Comparison of ENCODE assay signal across 25 mouse cellular contexts in the genomic region with DNA sequence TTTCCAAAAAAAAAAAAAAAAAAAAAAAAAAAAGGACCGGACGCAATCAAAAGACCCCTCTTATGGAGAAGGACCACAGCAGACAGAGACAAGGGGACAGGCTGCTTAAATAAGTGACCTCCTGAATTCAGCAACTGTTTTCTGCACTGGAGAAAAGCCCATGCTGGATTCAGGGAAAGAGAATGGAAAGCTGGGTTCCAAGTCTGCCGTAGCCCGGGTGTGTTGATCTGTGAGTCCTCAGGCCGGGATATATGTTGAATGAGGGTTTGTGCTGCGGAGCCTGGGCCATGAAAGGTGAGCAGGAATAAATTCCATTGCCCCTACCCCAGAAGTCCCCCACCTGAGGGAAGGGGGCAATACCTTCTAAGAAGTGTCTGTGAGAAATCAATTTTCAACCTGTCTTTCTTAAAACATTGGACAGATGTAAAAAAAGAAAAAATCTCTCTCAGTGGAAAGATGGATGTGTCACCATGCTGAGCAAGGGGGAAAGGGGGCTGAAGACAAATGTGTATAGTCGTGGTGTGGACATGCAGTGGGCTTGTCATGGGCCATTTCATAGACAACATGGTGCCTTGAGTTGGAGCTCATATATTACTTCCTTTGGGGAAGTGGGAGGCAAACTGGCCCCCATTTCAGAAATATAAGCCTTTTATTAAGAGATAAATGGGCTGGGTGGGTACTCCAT. TPM values are rescaled to one million over a fixed set of nuclear protein-coding genes. Genes with fewer than 3 reads are reported as not detected.
DNase-seq lines count a peak whose midpoint lies in the region; ATAC-seq and TF ChIP-seq lines count a peak whose summit lies in the region.
"Had no signal": no experiment of that assay in that cellular context is flagged by ENCODE, and none has a peak within 500 bp of the region (broad histone marks: within the 10 kb centered on the region; RNA-seq: fewer than 3 reads in every experiment).

No protein-coding gene starts in this region.

- WGBS in forebrain, embryonic 12.5 days = 14% methylated on average over 7 of the region's 7 CpGs
- WGBS in forebrain, embryonic 15.5 days = 21% methylated on average over 7 of the region's 7 CpGs
- 29% methylated on average over 7 of the region's 7 CpGs for WGBS in heart, embryonic 12.5 days
- 56% methylated on average over 7 of the region's 7 CpGs for WGBS in liver, postnatal 0 days (ENCODE audit: insufficient replicate concordance)
- WGBS in limb, embryonic 10.5 days = 49% methylated on average over 7 of the region's 7 CpGs
- 66% methylated on average over 7 of the region's 7 CpGs for WGBS in intestine, postnatal 0 days

- H3K4me2 ChIP-seq in forebrain, embryonic 12.5 days = no peak overlapping the region
- H3K4me2 ChIP-seq in forebrain, embryonic 15.5 days (replicated peaks) = no peak overlapping the region
- peak overlapping the region; percentile 37 for H3K4me2 ChIP-seq in heart, embryonic 12.5 days
- peak overlapping the region; percentile 48; the same call in 1 of the 2 replicates for H3K4me2 ChIP-seq in liver, postnatal 0 days (ENCODE audit: low read depth, low read length)
- H3K4me2 ChIP-seq in intestine, postnatal 0 days (replicated peaks; ENCODE audit: low read depth) = no peak overlapping the region
- H3K4me2 ChIP-seq: forebrain, embryonic 13.5 days; limb, embryonic 15.5 days; liver, embryonic 15.5 days had no signal

- DNase-seq in heart, postnatal 4 days = no peak
- DNase-seq in liver, postnatal 0 days = no peak
- DNase-seq in liver = no peak
- no peak for DNase-seq in limb, embryonic 10.5 days (ENCODE audit: low spot score)
- DNase-seq: cerebellum, adult 8-10 months; gastrocnemius, postnatal 10 days; kidney, adult 18-20 months; layer of hippocampus, adult 9-11 months; lung, postnatal 4 days; right cerebral cortex, postnatal 14 days; thymus, adult 2 months; thymus, postnatal 4 days had no signal

- 0 out of 2 replicates have a peak, but pooled peaks have one; percentile 11 for ATAC-seq in forebrain, embryonic 12.5 days (ENCODE audit: low FRiP score)
- ATAC-seq in forebrain, embryonic 15.5 days (replicated peaks) = no peak
- ATAC-seq in heart, embryonic 12.5 days (ENCODE audit: insufficient number of reproducible peaks, low FRiP score) = no peak
- ATAC-seq in liver, postnatal 0 days = no peak
- ATAC-seq in intestine, postnatal 0 days = no peak
- ATAC-seq: forebrain, embryonic 13.5 days had no signal

- H3K27ac ChIP-seq in forebrain, embryonic 12.5 days = no peak overlapping the region
- H3K27ac ChIP-seq in forebrain, embryonic 15.5 days (replicated peaks) = no peak overlapping the region
- peak overlapping the region; percentile 43; the same call in 1 of the 2 replicates for H3K27ac ChIP-seq in heart, embryonic 12.5 days (ENCODE audit: poor library complexity, severe bottlenecking)
- no peak overlapping the region for H3K27ac ChIP-seq in liver, postnatal 0 days (ENCODE audit: low read depth)
- H3K27ac ChIP-seq in limb, embryonic 10.5 days = peak overlapping the region; percentile 39; the same call in 1 of the 2 replicates
- no peak overlapping the region for H3K27ac ChIP-seq in intestine, postnatal 0 days (ENCODE audit: low read depth, low read length)
- H3K27ac ChIP-seq: forebrain, embryonic 13.5 days; limb, embryonic 15.5 days; liver, embryonic 15.5 days; stomach, postnatal 0 days had no signal

- no peaks in the 10 kb centered on the region for H3K9me3 ChIP-seq in forebrain, embryonic 12.5 days
- H3K9me3 ChIP-seq in forebrain, embryonic 15.5 days = no peaks in the 10 kb centered on the region
- no peaks in the 10 kb centered on the region for H3K9me3 ChIP-seq in heart, embryonic 12.5 days (replicated peaks)
- H3K9me3 ChIP-seq in liver, postnatal 0 days (ENCODE audit: low read length) = no peaks in the 10 kb centered on the region
- no peaks in the 10 kb centered on the region for H3K9me3 ChIP-seq in limb, embryonic 10.5 days (replicated peaks)
- no peaks in the 10 kb centered on the region for H3K9me3 ChIP-seq in intestine, postnatal 0 days (ENCODE audit: control insufficient read depth)
- H3K9me3 ChIP-seq: forebrain, embryonic 13.5 days; limb, embryonic 15.5 days; liver, embryonic 15.5 days had no signal

- no peak for TF ChIP-seq CTCF in liver, postnatal 0 days (IDR thresholded peaks at IDR 0.05; ENCODE audit: low read depth)
- TF ChIP-seq CTCF in intestine, postnatal 0 days (IDR thresholded peaks at IDR 0.05; ENCODE audit: low read depth) = no peak

- peaks cover 26% of the 10 kb centered on the region for H3K4me1 ChIP-seq in forebrain, embryonic 12.5 days
- H3K4me1 ChIP-seq in forebrain, embryonic 15.5 days = peaks cover 6% of the 10 kb centered on the region
- peaks cover 17% of the 10 kb centered on the region for H3K4me1 ChIP-seq in heart, embryonic 12.5 days (replicated peaks)
- H3K4me1 ChIP-seq in liver, postnatal 0 days (ENCODE audit: insufficient read depth) = peaks cover 16% of the 10 kb centered on the region
- peaks cover 36% of the 10 kb centered on the region for H3K4me1 ChIP-seq in limb, embryonic 10.5 days
- H3K4me1 ChIP-seq in intestine, postnatal 0 days (replicated peaks; ENCODE audit: control insufficient read depth, insufficient read depth, low read length) = no peaks in the 10 kb centered on the region

- no peak overlapping the region for H3K9ac ChIP-seq in forebrain, embryonic 12.5 days
- H3K9ac ChIP-seq in forebrain, embryonic 15.5 days (replicated peaks) = no peak overlapping the region
- no peak overlapping the region for H3K9ac ChIP-seq in heart, embryonic 12.5 days
- no peak overlapping the region for H3K9ac ChIP-seq in liver, postnatal 0 days (replicated peaks)
- H3K9ac ChIP-seq in intestine, postnatal 0 days (ENCODE audit: low read depth, low read length) = no peak overlapping the region
- H3K9ac ChIP-seq: forebrain, embryonic 13.5 days; limb, embryonic 15.5 days; liver, embryonic 15.5 days had no signal

- no peaks in the 10 kb centered on the region for H3K27me3 ChIP-seq in forebrain, embryonic 12.5 days
- no peaks in the 10 kb centered on the region for H3K27me3 ChIP-seq in forebrain, embryonic 15.5 days
- H3K27me3 ChIP-seq in heart, embryonic 12.5 days (replicated peaks) = 0 out of 2 replicates have a peak, but pooled peaks cover 5% of the 10 kb centered on the region
- H3K27me3 ChIP-seq in liver, postnatal 0 days (ENCODE audit: insufficient read depth, low read length) = no peaks in the 10 kb centered on the region
- 0 out of 2 replicates have a peak, but pooled peaks cover 6% of the 10 kb centered on the region for H3K27me3 ChIP-seq in limb, embryonic 10.5 days (ENCODE audit: low read depth, poor library complexity, severe bottlenecking)
- H3K27me3 ChIP-seq in intestine, postnatal 0 days (replicated peaks; ENCODE audit: control insufficient read depth, insufficient read depth, low read length) = no peaks in the 10 kb centered on the region
- H3K27me3 ChIP-seq: forebrain, embryonic 13.5 days; limb, embryonic 15.5 days; liver, embryonic 15.5 days had no signal

- H3K4me3 ChIP-seq in forebrain, embryonic 12.5 days (replicated peaks) = no peak overlapping the region
- H3K4me3 ChIP-seq in forebrain, embryonic 15.5 days = no peak overlapping the region
- no peak overlapping the region; the same call in 1 of the 2 replicates for H3K4me3 ChIP-seq in heart, embryonic 12.5 days
- no peak overlapping the region for H3K4me3 ChIP-seq in liver, postnatal 0 days (ENCODE audit: low read depth, low read length)
- no peak overlapping the region for H3K4me3 ChIP-seq in limb, embryonic 10.5 days
- H3K4me3 ChIP-seq in intestine, postnatal 0 days (ENCODE audit: low read depth, low read length) = no peak overlapping the region
- H3K4me3 ChIP-seq: forebrain, embryonic 13.5 days; limb, embryonic 15.5 days; liver, embryonic 15.5 days had no signal

- no peaks in the 10 kb centered on the region for H3K36me3 ChIP-seq in forebrain, embryonic 12.5 days (replicated peaks)
- H3K36me3 ChIP-seq in forebrain, embryonic 15.5 days = no peaks in the 10 kb centered on the region
- H3K36me3 ChIP-seq in heart, embryonic 12.5 days = no peaks in the 10 kb centered on the region
- no peaks in the 10 kb centered on the region for H3K36me3 ChIP-seq in liver, postnatal 0 days (replicated peaks; ENCODE audit: insufficient read depth, low read length)
- no peaks in the 10 kb centered on the region for H3K36me3 ChIP-seq in limb, embryonic 10.5 days
- no peaks in the 10 kb centered on the region for H3K36me3 ChIP-seq in intestine, postnatal 0 days (ENCODE audit: control insufficient read depth, insufficient read depth)
- H3K36me3 ChIP-seq: limb, embryonic 15.5 days; liver, embryonic 15.5 days had no signal

- TF ChIP-seq EP300 in liver, postnatal 0 days (IDR thresholded peaks at IDR 0.05; ENCODE audit: low read depth) = no peak

RNA-seq across cellular contexts. Expression of a gene that starts 0.5 kb away (rescaled TPM):
- polyA plus RNA-seq in forebrain, embryonic 12.5 days (2016; fragmentation: Nextera tagmentation; extraction: Ambion mirVana) = 0.09 and 0.26 TPM in 2 replicates
- polyA plus RNA-seq in forebrain, embryonic 15.5 days (2015; fragmentation: Nextera tagmentation; extraction: Ambion mirVana) = 0.18 and 0.33 TPM in 2 replicates
- polyA plus RNA-seq in heart, embryonic 12.5 days (2016; fragmentation: Nextera tagmentation; extraction: Ambion mirVana) = 0.94 and 1.1 TPM in 2 replicates
- total RNA-seq in heart, postnatal 4 days (2021) = 10 to 100 TPM; 57.1 to 61.9 TPM
- polyA plus RNA-seq in liver, postnatal 0 days (2015; fragmentation: Nextera tagmentation; extraction: Ambion mirVana) = 1.6 and 1.7 TPM in 2 replicates
- polyA plus RNA-seq in limb, embryonic 10.5 days (2016; fragmentation: Nextera tagmentation; extraction: Ambion mirVana) = not detected in 2 replicates
- polyA plus RNA-seq in intestine, postnatal 0 days (2015; fragmentation: Nextera tagmentation; extraction: Ambion mirVana) = not detected in 2 replicates
- total RNA-seq: ES-E14; hematopoietic stem cell, adult 5-6 weeks; left cerebral cortex, adult 18-20 months; left cerebral cortex, postnatal 25 days; megakaryocyte-erythroid progenitor cell, adult 5-6 weeks had no signal
- polyA plus RNA-seq: stomach, postnatal 0 days had no signal

Comparison
In these comparisons a context has a peak if more than half of its experiments do, and no peak if none do; other contexts are left out.
1. H3K27ac ChIP-seq: peak in heart, embryonic 12.5 days (single experiment) and limb, embryonic 10.5 days (single experiment); none in forebrain, embryonic 12.5 days (single experiment), forebrain, embryonic 15.5 days (single experiment), liver, postnatal 0 days (single experiment) and intestine, postnatal 0 days (single experiment).
2. H3K4me2 ChIP-seq: peak in heart, embryonic 12.5 days (single experiment) and liver, postnatal 0 days (single experiment); none in forebrain, embryonic 12.5 days (single experiment), forebrain, embryonic 15.5 days (single experiment) and intestine, postnatal 0 days (single experiment).